Mouse (Mus musculus) hematopoietic stem cell, adult 5-6 weeks (primary cell): ENCODE data around the gene Sbds. TPM values are rescaled to one million over a fixed set of nuclear protein-coding genes. Genes with fewer than 3 reads are reported as not detected.
A peak's percentile ranks its signal among the peaks of the same experiment; 100 is the strongest.

Source experiments
- ATAC-seq, 2 experiments: fragments of 125-278 bp in 1 of 2; replicated peaks in 1 of 2; 2 replicates each; pipeline ENCODE4 v1.8.0; 2016 to 2017; ENCODE audit warnings: inconsistent platforms in 2 of 2, mild to moderate bottlenecking in 2 of 2, moderate number of reproducible peaks in 2 of 2, low read depth in 1 of 2, moderate TSS enrichment in 1 of 2; ENCODE audit not compliant: low FRiP score in 2 of 2, poor library complexity in 2 of 2, severe bottlenecking in 2 of 2, insufficient read depth in 1 of 2, low TSS enrichment in 1 of 2
- total RNA-seq: library from RNA; stranded (forward); fragments of 172-1452, 232-1000 nt; gene quantifications from 2 replicates; pipeline ENCODE4 v1.2.3, GENCODE M21; 2017

Sbds gene
- total RNA-seq, 1 experiment from 2014 or later = 133 TPM

GRCm38 (mm10) chr5:130266651-130267050, 11.3 kb upstream of the Sbds start:
- no peak for ATAC-seq

- ATAC-seq = no peak
Observed at GRCm38 (mm10) chr5:130264433-130265005, 9.2 kb upstream of the Sbds start.

- ATAC-seq = no peak; a peak in 1 of 4 replicates
Observed at GRCm38 (mm10) chr5:130263454-130263853, 8.1 kb upstream of the Sbds start.

GRCm38 (mm10) chr5:130257303-130257702, 2.0 kb upstream of the Sbds start:
- ATAC-seq = no peak

GRCm38 (mm10) chr5:130256678-130257271, 1.4 kb upstream of the Sbds start:
- ATAC-seq = peak; percentile 87 to 91

DNA sequence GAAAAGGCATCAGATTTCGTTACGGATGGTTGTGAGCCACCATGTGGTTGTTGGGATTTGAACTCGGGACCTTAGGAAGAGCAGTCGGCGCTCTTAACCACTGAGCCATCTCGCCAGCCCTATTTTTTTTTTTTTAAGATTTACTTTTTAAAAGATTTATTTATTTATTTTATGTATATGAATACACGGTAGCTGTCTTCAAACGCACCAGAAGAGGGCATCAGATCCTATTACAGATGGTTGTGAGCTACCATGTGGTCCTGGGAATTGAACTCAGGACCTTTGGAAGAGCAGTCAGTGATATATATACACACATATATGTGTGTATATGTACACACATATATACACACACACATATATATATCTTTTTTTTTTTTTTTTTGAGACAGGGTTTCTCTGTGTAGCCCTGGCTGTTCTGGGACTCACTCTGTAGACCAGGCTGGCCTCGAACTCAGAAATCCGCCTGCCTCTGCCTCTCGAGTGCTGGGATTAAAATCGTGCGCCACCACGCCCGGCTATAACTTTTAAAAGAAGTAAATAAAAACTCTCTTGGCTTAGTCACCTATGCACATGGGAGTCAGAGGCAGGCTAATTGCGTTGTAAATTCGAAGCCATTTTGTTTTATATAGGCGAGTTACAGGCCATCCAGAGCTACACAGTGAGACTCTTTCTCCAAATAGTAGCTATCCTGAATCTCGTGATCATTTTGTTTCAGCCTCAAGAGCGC, 632 bp upstream of the Sbds start:
- ATAC-seq = peak in 1 of 2 experiments; percentile 0; a peak in 1 of 4 replicates

DNA sequence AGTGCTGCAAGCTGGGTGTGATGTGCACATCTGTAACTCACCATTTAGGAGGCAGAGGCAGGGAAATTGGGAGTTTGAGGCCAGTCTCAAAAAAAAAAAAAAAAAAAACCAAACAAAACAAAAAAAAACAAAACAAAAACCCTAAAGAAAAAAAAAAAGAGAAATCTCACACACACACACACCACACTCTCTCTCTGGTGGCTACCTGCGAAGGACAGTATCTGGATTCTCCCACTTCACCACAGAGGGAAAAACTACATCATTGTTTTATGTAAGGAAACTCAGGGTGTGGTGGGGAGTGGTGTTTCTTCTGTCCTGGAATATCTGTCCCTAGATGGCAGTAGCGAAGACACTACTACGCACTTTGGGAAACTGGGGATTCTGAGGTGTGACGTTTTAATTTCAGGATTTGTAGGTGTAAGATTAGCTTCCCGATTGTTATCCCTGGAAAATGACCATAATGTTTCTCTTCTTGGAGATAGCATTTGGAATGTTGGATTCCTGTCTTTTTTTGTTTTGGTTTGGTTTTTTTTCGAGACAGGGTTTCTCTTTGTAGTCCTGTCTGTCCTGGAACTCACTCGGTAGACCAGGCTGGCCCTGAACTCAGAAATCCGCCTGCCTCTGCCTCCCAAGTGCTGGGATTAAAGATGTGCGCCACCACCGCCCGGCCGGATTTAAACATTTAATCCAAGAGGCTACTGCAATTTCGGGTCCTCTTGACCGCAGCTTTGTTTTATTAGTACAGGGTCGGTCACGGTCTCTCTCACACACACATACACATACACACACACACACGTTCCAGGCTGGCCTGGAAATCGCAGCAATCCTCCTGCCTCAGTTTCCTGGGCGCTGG, 940 bp downstream of the Sbds start:
- ATAC-seq = no peak

GRCm38 (mm10) chr5:130247823-130248222, 7.5 kb downstream of the Sbds start:
- peak; percentile 74 to 79 for ATAC-seq

DNA sequence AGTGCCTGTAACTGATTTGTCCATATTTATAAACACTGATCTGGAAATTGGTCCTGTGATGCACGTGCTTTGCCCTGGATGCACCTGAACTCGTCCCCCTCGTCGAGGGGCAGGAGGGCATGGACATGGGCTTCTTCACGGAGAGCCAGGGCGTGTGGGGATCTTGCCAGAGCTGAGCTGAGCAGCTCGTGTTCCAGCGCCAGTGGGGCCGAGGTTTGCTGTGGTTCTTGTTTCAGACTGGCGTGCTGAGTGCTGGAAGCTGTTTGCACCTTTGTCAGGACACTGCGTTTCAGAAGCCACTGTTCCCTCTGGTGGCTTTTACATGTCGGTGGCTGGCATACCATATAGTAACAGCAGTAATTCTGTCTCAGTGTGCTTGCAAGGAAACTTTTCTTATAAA, 13.9 kb downstream of the Sbds start:
- no peak for ATAC-seq

DNA sequence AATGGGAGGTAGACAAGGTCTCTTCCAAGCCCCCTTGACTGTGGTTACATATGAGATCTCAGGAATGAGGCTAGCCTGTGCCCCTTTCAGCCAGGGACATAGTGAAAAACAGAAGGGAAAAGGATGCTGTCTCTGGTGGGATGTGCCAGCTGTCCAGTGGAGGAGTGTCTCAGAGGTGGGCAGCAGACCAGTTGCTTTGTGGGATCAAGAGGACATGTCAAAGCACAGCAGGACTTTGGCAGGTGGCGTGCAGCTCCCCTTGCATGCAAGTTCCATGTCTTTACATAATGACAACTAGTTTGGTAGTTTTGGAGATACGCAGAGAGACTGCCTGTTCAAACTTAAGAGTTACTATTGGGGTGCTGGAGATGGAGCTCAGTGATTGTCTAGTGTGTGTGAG, 15.5 kb downstream of the Sbds start:
- ATAC-seq = no peak

DNA sequence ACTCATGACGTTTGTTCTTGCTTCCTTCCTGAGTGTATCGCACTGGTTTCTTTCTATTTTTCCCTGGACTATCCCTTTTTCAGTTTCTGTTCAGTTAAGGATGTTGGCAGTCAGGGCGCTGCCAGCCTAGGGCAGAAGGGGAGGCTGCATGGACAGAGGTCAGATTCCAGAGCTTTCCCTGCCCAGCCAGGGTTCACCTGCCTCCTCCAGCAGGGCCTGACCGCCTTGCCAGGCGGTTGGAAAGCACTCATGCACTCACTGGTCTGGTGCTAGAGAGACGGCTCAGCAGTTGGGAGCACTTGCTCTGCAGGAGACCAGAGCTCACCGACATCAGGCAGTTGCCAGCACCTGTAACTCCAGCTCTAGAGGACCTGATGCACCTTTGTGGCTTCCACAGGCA, 16.1 kb downstream of the Sbds start:
- no peak for ATAC-seq

GRCm38 (mm10) chr5:130236302-130236701, 19.0 kb downstream of the Sbds start:
- peak in 1 of 2 experiments; percentile 28; a peak in 1 of 4 replicates for ATAC-seq

GRCm38 (mm10) chr5:130228120-130228519, 27.2 kb downstream of the Sbds start:
- peak; percentile 18 to 28; a peak in 2 of 4 replicates for ATAC-seq

DNA sequence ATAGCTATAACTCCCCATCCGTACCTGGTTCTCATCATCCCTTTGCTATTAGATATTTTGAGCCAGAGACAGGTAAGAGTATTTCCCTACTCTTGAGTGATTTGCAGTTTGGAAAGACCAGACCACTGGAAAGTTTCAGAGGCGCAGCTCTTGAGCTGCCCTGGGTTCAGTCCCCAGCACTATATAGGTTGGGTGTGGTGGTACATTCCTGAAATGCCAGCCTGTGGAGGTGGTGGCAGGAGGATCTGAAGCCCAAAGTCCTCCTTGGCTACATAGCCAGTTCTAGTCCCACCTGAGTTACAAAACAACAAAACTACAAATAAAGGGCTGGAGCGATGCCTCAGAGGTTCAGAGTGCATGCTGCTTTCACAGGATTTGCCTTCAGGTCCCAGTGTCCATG, 28.5 kb downstream of the Sbds start:
- ATAC-seq = no peak

DNA sequence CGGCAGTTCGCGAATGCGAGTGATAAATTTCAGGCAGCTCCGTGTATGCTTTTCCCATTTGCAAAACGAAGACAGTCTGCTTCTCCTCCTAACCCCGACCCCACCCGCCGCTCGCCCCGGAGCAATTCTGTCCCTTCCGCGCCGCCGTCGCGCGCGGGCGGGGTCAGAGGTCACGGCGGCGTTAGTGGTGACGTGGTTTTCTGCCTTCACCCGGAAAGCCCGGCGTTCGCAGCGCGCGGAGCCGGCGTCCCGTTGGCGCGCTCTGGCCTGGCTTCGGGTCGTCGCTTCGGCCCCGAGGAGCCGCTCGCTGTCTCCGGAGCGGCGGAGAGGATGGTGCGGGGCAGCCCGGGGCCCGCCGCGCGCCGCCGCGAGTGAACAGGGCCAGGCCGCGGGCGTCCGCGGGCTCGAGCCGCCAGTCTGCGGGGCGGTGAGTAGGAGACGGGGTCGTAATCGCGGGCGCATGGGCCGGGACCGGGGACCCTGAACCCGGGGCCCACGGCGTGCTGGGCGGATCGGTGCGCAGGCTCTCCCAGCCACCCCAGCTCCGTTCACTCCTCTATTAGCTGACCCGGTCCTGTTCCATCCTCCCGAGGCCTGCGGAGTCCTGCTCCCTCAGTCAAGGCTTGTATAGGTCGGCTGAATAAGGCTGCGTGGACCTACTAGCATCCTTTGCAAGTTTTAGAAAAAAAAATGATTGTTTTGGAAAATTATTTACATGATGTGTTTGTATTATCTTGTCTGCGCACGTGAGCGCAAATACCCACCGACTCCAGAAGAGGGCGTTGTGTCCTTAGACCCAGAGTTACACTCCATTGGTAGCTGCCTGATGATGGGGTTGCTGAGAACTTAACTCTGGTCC, 33.0 kb downstream of the Sbds start:
- ATAC-seq = peak; percentile 74 to 76

GRCm38 (mm10) chr5:130221760-130222145, 33.6 kb downstream of the Sbds start:
- ATAC-seq = peak; percentile 35 to 41; a peak in 3 of 4 replicates

GRCm38 (mm10) chr5:130221316-130221715, 34.0 kb downstream of the Sbds start:
- ATAC-seq = no peak
